Mouse (Mus musculus) lung, adult 2 months (tissue): Measurements from ENCODE around the gene 4931428L18Rik. TPM values are rescaled to one million over a fixed set of nuclear protein-coding genes. Genes with fewer than 3 reads are reported as not detected.

Source experiments
- DNase-seq: peaks from one replicate; pipeline ENCODE4 v3.0.0; 2022
- H3K4me1 ChIP-seq: fragments of 200-500 bp; 2 replicates; pipeline ENCODE4 v1.6.1; 2011; ENCODE audit warnings: low read length; ENCODE audit not compliant: control insufficient read depth, insufficient read depth
- H3K4me3 ChIP-seq: fragments of 200-500 bp; replicated peaks from 2 replicates; pipeline ENCODE3; 2011; ENCODE audit warnings: low read depth, mild to moderate bottlenecking, control low read depth, low read length; ENCODE audit errors: extremely low read depth
- CTCF ChIP-seq: fragments of 200-500 bp; IDR thresholded peaks from 2 replicates; pipeline ENCODE4 v1.5.1; 2011; ENCODE audit warnings: mild to moderate bottlenecking, low read length, control low read depth; ENCODE audit not compliant: insufficient read depth
- POLR2A ChIP-seq: fragments of 200-500 bp; IDR thresholded peaks from 2 replicates; pipeline ENCODE4 v1.6.1; 2011; ENCODE audit warnings: low read depth, mild to moderate bottlenecking, control low read depth, low read length, borderline replicate concordance; ENCODE audit errors: extremely low read depth
- WGBS: fragments of 180-500 bp; shearing (Covaris S2); methylation state at CpG from one replicate; pipeline ENCODE4 v1.1.7; 2018; 5-methylcytosine and 5-hydroxymethylcytosine counted together
- polyA plus RNA-seq: library from polyadenylated mRNA; depleted of rRNA; stranded (reverse); fragments of >200 nt; gene quantifications from 2 replicates; pipeline ENCODE4 v1.2.3, GENCODE M21; 2012; rRNA removed

The 4931428L18Rik gene
- polyA plus RNA-seq, 1 experiment, result not detected

DNA sequence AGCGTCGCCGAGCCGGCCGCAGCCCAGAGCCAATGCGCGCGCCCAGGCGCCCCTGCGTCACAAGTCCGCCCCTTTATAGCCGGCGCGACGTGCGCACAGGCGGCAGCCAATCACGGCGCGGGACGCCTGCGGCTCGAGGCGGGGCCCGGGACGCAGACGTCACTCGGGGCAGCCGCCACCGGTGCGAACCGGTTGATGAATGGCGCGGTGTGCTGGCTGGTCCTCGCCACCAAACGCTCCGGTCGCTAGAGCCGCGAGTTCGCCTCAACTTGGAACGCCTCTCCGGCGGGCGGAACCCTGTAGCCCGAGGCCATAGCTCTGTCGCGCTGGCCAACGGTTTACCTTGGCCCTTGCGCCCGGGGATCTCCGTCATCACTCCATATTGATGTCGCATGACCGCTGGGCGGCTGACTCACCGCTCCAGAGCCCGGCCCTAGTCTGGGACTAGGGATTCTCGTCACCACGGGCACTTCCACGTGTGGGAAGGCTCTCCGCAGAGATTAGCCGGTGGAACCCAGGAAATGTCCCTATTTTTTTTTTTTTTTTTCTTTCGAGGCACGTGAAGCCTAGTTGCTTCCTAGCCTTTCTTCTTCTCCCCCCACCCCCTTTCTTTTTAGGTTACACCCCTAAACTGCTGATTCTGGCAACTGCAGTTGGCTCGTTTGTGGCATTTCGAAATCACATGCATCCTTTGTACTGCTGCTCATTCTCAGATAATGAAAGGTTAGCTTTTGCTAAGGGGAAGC lies 272.6 kb downstream of the 4931428L18Rik start:
- DNase-seq, result peak; percentile 95
- Histone ChIP-seq H3K4me3 (peak overlapping the region; percentile 82), H3K4me1 (peaks cover 3% of the 10 kb centered on the region; the same call in 1 of the 2 replicates)
- TF ChIP-seq CTCF (no peak), POLR2A (peak; percentile 71; the same call in 1 of the 2 replicates)
- WGBS, result under 1% methylated on average over 65 of the region's 66 CpGs

DNA sequence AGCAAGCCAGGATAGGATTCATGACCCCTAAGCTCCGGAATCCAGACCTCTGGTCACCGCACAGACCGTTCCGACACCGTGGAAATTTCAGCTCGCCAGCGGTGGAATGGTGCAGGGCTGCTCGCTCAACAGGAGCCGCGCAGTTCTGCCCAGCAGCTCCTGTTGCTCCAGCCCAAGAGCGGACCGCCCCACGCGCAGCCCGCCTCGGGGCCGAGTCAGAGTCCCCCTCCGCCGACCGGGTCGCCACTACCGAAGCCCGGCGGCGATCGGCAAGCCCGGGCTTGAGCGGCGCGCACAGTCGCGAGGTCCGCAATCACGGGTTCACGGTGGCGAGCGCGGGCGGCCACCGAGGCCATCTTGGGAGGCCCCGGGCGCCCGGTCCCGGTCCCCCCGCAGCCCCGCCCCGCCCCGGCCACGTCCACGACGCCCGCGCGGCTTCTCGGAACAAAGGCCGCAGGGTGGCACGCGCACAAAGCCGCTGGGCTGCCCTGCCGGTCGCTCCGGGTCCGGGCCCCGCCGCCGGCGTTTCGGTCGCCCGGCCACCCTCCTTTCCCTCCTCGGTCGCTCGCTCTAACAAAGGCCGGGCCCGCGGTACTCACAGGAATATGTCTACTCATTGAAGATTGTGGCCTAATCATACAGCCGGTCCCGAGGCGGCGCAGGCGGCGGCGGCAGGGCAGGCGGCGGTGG lies 273.4 kb downstream of the 4931428L18Rik start:
- under 1% methylated on average over 85 of the region's 85 CpGs for WGBS
- DNase-seq, result peak; percentile 71
- Histone ChIP-seq H3K4me3 (peak overlapping the region; percentile 88), H3K4me1 (peaks cover 3% of the 10 kb centered on the region; the same call in 1 of the 2 replicates)
- 0 out of 2 replicates have a peak, but pooled peaks have one; percentile 21 for TF ChIP-seq POLR2A
- no peak for TF ChIP-seq CTCF

DNA sequence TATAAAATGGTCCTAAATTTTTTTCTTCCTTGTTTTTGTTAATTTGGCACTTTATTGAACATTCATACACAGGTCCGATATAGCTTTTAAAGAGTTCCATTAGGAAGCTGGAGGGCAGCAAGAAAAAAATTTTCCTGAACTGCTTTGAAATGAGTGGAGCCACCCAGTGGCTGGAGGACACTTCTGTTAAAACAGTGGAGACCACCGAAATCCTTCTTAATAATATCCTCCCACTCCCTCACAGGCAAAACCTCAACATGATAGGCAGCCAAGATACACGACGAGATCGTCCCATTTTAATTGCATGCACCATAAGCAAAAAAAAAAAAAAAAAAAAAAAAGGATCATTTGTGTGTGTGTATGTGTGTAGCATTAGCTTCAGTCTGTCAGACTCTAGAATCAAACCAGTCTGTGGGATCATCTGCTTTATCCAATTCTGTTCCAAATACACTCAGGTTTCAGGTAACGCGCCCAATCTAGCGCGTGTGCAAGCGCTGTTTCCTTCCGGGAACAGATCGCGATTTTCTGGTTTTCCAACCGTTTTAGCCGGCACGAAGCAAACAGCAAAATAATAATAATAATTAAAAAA lies 274.0 kb downstream of the 4931428L18Rik start:
- peaks cover 3% of the 10 kb centered on the region; the same call in 1 of the 2 replicates for H3K4me1 ChIP-seq
- DNase-seq, result no peak
- TF ChIP-seq POLR2A (no peak), CTCF (0 out of 2 replicates have a peak, but pooled peaks have one; percentile 8)
- WGBS, result under 1% methylated on average over 16 of the region's 16 CpGs
- peak overlapping the region; percentile 88 for H3K4me3 ChIP-seq

Other genes with a start within 250 kb of the 4931428L18Rik start
- gene AC153137.1, start 244.7 kb downstream of the 4931428L18Rik start, polyA plus RNA-seq, result not detected in 2 replicates
- 0.34 TPM in 1 of 2 replicates, not detected in the other for gene Lgsn, start 46.3 kb downstream of the 4931428L18Rik start, polyA plus RNA-seq
- gene Pih1d3, start 154 bp upstream of the 4931428L18Rik start, polyA plus RNA-seq, result not detected in 2 replicates